Mouse (Mus musculus): ENCODE measurements around the gene Prss23. TPM values are rescaled to one million over a fixed set of nuclear protein-coding genes. Genes with fewer than 3 reads are reported as not detected.

Prss23 gene
- total RNA-seq, 2 experiments from 2014 or later = 4.9 to 5.1 TPM

GRCm38 (mm10) chr7:89516551-89517459 lies 10.2 kb downstream of the Prss23 start:
- DNase-seq (ENCODE audit: extremely low spot score in 1 of 2, low spot score in 2 of 2) = no peak
- intact Hi-C loops (cut with DNase I) = no loop called here

GRCm38 (mm10) chr7:89511921-89512514 lies 15.0 kb downstream of the Prss23 start:
- intact Hi-C loops (cut with DNase I) = no loop called here
- no peak for DNase-seq (ENCODE audit: extremely low spot score in 1 of 2, low spot score in 2 of 2)

GRCm38 (mm10) chr7:89508672-89509071 lies 18.3 kb downstream of the Prss23 start:
- intact Hi-C loops (cut with DNase I) = loop anchor here (10.0 kb wide), 1 partner anchor 336 kb away; no protein-coding TSS in a partner anchor
- DNase-seq (ENCODE audit: extremely low spot score in 1 of 2, low spot score in 2 of 2) = no peak

- DNase-seq (ENCODE audit: extremely low spot score in 1 of 2, low spot score in 2 of 2) = peak; percentile 62 to 70
- intact Hi-C loops (cut with DNase I) = loop anchor here (10.0 kb wide), 1 partner anchor 345 kb away; no protein-coding TSS in a partner anchor
These were observed 27.3 kb downstream of the Prss23 start for GRCm38 (mm10) chr7:89499516-89500307.

- no peak for DNase-seq (ENCODE audit: extremely low spot score in 1 of 2, low spot score in 2 of 2)
- intact Hi-C loops (cut with DNase I) = no loop called here
These were observed 43.0 kb downstream of the Prss23 start for GRCm38 (mm10) chr7:89483769-89484568.

- peak in 1 of 2 experiments; percentile 38 for DNase-seq (ENCODE audit: extremely low spot score in 1 of 2, low spot score in 2 of 2)
- intact Hi-C loops (cut with DNase I) = no loop called here
These were observed 45.3 kb downstream of the Prss23 start for GRCm38 (mm10) chr7:89481723-89482122.

GRCm38 (mm10) chr7:89478490-89478889 lies 48.5 kb downstream of the Prss23 start:
- peak in 1 of 2 experiments; percentile 40 for DNase-seq (ENCODE audit: extremely low spot score in 1 of 2, low spot score in 2 of 2)
- intact Hi-C loops (cut with DNase I) = loop anchor here (10.0 kb wide), 1 partner anchor 366 kb away; no protein-coding TSS in a partner anchor

GRCm38 (mm10) chr7:89477294-89477999 lies 49.5 kb downstream of the Prss23 start:
- peak in 1 of 2 experiments; percentile 64 for DNase-seq (ENCODE audit: extremely low spot score in 1 of 2, low spot score in 2 of 2)

GRCm38 (mm10) chr7:89473442-89473841 lies 53.5 kb downstream of the Prss23 start:
- peak in 1 of 2 experiments; percentile 25 for DNase-seq (ENCODE audit: extremely low spot score in 1 of 2, low spot score in 2 of 2)
- intact Hi-C loops (cut with DNase I) = loop anchor here (2.0 to 10.0 kb wide), 2 partner anchors 35 to 371 kb away; no protein-coding TSS in a partner anchor

More at GRCm38 (mm10) chr7:89477294-89477999, 49.5 kb downstream of the Prss23 start:
- intact Hi-C loops (cut with DNase I) = loop anchor here (10.0 kb wide), 1 partner anchor 367 kb away; no protein-coding TSS in a partner anchor

GRCm38 (mm10) chr7:89463775-89464592 lies 63.0 kb downstream of the Prss23 start:
- no peak for DNase-seq (ENCODE audit: extremely low spot score in 1 of 2, low spot score in 2 of 2)

GRCm38 (mm10) chr7:89463246-89463645 lies 63.7 kb downstream of the Prss23 start:
- DNase-seq (ENCODE audit: extremely low spot score in 1 of 2, low spot score in 2 of 2) = no peak
- intact Hi-C loops (cut with DNase I) = no loop called here

More at GRCm38 (mm10) chr7:89463775-89464592, 63.0 kb downstream of the Prss23 start:
- intact Hi-C loops (cut with DNase I) = no loop called here

- intact Hi-C loops (cut with DNase I) = no loop called here
- DNase-seq (ENCODE audit: extremely low spot score in 1 of 2, low spot score in 2 of 2) = no peak
These were observed 64.3 kb downstream of the Prss23 start for GRCm38 (mm10) chr7:89462646-89463207.

- no peak for DNase-seq (ENCODE audit: extremely low spot score in 1 of 2, low spot score in 2 of 2)
- intact Hi-C loops (cut with DNase I) = no loop called here
These were observed 65.6 kb downstream of the Prss23 start for GRCm38 (mm10) chr7:89461351-89461750.

- no peak for DNase-seq (ENCODE audit: extremely low spot score in 1 of 2, low spot score in 2 of 2)
- intact Hi-C loops (cut with DNase I) = no loop called here
These were observed 66.1 kb downstream of the Prss23 start for GRCm38 (mm10) chr7:89460911-89461310.

GRCm38 (mm10) chr7:89459691-89460090 lies 67.3 kb downstream of the Prss23 start:
- DNase-seq (ENCODE audit: extremely low spot score in 1 of 2, low spot score in 2 of 2) = no peak
- intact Hi-C loops (cut with DNase I) = no loop called here
